Mouse (Mus musculus) c-Kit-negative CD71-positive TER-119-positive erythroid progenitor cells, embryonic 14.5 days (primary cell): ENCODE results near the gene Gm10300.
A peak's percentile ranks its signal among the peaks of the same experiment; 100 is the strongest.

Source experiments
- DNase-seq: peaks from one replicate; pipeline ENCODE4 v3.0.0-alpha.2; 2013; ENCODE audit warnings: low read depth, low spot score

The Gm10300 gene

DNA sequence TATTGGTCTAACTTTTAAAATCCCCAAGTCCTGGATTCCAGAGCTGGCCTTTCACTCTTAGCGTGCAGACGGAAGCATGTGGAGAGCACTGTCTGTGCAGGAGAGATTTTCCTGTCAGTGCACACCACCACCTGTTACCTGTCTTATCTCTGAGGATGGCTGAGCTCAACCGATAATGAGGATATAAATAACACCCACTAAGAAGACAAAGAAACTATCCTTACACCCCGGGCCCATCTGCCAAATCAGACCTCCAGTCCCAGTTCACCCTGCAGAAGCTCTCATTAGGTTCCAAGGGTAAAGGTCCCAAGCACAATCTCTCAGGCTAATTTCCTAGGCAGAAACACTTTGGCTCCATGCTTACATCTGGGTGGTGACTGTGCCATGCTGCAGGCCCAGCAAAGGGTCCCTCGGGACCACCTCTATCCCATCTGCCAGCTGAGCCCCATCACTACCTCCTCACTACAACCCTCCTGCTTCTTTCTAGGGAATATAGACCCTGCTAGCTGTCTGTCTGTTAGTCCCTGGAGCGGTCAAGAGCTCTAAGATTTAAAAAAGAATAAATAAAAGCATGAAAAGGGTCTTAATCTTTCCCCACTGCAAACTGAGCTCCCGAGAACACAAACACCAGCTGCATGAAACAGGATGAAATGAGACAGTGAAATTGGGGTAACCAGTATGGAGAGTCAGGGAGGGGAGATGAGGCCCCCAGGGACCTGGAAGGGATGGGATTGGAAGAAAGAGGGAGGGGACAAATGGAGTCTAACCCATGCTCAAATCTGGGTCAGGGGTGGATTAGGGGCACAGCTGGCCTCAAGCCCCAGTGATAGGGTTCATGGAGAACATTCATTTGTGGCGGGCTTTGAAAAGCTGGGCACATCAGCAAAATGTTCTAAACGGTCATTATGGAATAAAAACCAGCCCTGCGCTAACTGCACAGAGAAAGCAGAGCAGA, 22.9 kb upstream of the Gm10300 start:
- DNase-seq = no peak

GRCm38 (mm10) chr4:132057311-132057710, 17.2 kb upstream of the Gm10300 start:
- no peak for DNase-seq

DNA sequence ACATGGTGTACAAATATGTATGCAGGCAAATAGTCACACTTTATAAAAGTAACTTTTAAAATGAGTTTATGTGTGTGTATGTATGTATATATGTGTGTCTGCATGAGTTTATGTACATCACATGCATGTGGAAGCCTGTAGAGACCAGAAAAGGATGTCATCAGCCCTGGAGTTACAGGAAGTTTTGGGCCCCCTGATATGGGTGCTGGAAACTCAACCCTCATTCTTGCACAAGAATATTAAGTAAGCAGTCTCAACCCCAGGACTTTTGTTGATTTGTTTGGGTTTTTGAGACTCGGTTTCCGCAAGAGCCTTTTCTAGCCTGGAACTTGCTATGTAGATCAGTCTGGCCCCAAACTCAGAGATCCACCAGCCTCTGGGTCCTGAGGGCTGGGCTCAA, 15.0 kb upstream of the Gm10300 start:
- no peak for DNase-seq

GRCm38 (mm10) chr4:132060040-132060832, 14.3 kb upstream of the Gm10300 start:
- DNase-seq = peak; percentile 79

DNA sequence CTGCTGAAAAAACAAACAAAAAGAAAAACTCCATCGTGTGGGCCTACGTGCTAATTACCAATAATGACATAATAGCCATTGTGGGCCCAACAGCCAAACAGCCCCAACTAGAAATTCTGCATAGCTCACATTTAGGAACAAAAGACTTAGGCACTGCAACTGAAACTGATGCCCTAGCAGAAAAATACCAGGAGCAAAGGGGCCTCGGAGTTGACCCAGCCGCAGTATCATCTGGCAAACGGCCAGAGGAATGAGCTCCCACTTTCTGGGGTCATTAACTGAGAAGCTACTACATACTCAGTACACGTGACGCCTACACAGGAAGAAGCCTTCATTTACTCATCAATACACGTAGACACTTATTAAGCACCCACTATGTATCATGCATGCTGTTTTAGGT, 12.2 kb upstream of the Gm10300 start:
- no peak for DNase-seq

GRCm38 (mm10) chr4:132062934-132063884, 11.3 kb upstream of the Gm10300 start:
- DNase-seq = no peak

DNA sequence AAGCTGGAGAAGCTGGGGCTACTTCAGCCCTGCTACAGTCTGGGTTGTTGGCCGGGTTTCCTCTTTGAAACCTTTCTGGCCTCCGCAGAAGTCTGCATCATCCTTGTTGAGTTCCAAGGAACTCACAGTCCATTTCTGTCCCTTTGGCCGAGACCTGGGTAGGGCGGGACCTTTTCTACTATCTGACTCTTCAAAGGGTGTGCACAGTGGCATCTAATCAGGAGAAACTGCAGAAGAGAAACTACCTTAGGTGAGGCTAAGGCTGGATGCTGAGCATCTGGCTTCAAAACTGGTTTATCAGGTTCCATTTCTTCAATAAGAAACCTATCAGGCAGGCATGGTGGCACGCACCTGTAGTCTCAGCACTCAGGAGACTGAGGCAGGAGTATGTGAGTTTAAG, 9.9 kb upstream of the Gm10300 start:
- no peak for DNase-seq

DNA sequence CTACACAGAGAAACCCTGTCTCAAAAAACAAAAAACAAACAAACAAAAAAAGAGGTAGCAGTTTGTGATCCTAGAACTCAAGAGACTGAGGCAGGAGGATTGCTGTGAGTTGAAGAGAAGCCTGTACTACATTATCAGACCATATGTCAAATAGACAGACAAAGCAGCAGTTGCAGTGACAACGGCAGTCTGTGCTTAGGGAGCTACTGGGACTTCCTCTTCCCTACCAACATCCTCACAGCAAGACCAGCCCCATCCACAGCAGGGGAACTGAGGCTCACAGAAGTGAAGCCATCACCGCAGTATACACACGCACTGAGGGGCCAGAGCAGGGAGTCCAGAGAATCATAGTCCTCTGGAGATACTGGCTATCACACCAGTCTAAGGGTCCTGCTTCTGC, 8.9 kb upstream of the Gm10300 start:
- no peak for DNase-seq

DNA sequence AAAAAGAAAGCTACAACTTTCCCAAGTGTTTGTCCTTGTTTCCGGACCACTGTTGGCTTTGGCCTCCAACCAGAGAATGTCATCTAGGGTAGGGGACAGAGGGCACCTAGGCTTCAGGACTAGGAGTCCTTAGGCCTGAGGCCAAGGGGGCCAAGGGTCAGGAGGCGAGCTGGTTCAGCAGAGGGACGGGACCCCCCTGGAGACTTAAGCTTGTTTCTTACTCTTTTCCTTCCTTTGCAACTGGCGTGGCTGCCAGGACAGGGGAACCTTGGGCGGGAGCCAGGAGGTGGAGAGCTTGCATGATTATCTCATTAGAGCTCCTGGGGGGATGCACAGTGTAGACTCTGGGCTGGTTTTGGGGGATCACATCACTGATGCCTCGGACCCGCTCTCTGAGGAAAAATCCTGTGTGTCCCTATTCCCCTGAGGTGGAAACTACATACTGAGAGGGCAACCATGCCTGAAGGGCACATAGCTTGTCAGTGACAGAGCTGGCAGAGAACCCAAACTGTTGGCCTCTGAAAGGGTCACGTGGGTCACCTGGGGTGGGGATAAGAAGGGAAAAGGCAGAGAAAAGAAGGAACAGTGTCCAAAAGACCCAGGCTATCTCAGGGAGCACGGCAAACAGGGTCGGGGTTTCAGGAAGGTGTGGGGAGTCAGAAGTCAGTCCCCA, 8.3 kb upstream of the Gm10300 start:
- DNase-seq = no peak

DNA sequence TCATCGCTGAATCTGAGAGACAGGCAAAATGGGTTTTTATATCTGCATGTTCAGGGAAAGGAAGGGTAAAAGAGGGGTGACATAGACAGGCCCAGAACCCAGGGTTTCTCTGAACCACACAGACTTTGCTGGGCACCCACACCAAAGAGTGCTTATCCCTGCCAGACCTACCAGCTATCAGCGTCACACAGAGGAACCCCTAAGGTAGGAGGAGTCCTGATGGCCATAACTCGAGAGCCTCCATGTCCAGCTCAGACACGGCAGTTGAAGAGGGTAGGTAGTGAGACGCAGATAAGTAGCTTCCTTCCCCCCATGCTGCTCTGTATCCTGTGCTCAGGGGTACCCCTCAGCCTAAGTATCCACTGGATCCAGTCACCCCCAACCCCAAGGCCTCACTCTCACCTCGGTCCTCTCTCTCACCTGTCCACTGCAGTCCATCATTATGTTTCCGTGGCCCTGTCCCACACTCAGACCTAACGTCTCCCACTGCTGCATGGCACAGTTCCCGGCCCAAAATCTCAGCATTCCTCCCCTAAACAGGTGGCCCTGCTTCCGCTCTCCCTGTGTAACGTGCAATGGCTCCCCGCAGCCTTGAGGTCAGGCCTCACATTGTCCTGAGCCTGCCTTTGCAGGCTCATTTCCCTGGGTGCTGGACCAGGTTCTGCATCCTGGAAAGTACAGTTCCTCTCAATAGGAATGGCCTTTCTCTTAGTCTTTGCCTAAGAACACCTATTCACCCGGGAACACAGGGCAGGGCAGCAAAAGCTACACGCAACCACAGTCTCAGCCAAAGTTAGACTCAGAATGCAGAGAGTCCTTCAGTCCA, 7.2 kb upstream of the Gm10300 start:
- no peak for DNase-seq

DNA sequence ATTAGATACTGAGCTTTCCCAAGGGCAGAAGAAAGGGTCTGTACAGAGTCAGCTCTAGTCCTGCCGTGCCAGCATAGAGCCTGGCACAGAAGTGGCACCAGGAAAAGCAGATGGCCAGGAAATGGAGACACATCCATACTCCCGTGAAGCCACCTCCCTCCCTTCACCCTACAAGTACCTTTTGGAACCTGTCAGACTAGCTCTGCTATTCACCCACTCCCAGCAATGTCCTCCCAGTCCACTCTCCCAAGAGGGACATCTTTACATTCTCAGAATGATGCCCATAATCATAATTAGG, 6.6 kb upstream of the Gm10300 start:
- DNase-seq = no peak

DNA sequence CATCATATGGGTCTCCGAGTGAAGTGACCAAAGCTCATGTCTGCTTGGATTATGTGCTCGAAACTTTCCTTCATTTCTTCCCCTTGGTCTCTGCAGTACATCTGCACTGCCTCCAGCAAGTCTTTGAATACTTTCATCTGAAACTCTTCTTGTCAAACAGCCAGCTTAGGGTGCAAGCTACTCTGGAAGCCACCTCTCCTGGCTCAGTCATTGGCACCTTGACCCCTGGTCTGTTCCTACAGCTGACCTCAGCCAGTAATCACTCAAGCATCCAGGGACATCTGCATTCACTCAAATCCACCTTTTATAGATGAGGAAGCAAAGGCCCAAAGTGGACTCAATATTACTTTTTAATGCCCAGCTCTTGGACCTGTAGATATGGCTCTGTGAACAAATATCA, 2.8 kb upstream of the Gm10300 start:
- DNase-seq = no peak

GRCm38 (mm10) chr4:132072156-132072555, 2.3 kb upstream of the Gm10300 start:
- DNase-seq = no peak

DNA sequence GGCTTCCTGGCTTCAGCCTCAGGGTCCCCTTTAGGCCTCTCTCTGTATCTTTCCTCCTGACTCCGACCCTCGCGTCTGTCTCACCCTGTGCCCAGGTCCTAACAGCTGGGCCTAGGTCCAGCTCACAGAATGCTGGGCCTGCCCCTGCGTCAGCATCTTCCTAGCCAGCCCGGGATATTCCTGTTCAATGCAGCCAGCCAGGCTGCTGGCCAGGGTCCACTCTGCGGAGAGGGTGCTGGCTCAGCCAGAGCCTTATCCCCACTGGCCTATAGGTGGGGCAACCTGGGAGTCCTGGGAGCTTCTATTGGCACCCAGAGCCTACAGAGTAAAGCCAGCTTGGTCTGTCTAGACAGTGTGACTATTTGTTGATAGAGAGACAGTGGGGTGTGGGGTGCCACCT, 1.6 kb upstream of the Gm10300 start:
- no peak for DNase-seq

DNA sequence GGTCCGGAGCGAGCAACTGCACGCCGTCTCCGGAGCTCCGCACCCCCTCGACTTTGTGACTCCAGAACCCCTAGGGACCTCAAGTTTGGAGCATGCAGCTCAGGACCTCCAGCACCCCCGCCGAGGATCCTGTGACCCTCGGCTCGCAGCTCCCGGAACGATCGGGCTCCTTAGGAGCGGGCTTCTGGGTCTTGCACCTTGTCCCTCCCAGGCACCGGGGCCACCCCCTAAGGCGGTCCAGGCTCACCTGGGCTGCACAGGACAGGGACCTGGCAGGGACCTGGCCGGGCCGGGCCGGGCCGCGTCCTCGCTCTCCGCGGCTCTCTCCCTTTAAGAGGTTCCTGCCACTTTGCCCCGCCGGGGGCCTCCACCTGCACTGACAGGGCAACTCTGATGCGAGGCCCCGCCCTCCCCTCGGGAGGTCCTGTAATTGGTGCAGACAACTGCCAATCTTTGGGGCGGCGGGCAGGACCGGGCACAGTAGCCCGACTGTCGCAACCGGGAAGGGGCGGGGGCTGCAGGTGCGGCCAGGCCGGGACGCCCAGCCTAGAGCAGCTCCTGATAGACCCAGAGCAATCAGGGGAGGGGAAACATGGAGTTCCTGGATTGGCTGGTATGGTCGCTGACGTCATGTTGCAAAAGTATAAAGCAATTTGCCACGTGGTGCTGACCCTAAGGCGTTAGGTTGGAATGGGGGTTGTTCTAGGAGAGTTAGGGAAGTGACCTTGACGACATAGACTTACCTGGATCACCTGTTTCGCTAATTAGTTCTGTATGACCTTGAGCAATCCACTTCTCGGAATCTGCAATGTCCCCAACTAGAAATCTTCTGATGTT, 654 bp downstream of the Gm10300 start, which contains the start of gene Epb41:
Epb41 (minus strand) TSS at position 389 of the 837 bp plus-strand sequence.
- peak; percentile 99 for DNase-seq

GRCm38 (mm10) chr4:132075796-132076195, 1.3 kb downstream of the Gm10300 start:
- DNase-seq = no peak

DNA sequence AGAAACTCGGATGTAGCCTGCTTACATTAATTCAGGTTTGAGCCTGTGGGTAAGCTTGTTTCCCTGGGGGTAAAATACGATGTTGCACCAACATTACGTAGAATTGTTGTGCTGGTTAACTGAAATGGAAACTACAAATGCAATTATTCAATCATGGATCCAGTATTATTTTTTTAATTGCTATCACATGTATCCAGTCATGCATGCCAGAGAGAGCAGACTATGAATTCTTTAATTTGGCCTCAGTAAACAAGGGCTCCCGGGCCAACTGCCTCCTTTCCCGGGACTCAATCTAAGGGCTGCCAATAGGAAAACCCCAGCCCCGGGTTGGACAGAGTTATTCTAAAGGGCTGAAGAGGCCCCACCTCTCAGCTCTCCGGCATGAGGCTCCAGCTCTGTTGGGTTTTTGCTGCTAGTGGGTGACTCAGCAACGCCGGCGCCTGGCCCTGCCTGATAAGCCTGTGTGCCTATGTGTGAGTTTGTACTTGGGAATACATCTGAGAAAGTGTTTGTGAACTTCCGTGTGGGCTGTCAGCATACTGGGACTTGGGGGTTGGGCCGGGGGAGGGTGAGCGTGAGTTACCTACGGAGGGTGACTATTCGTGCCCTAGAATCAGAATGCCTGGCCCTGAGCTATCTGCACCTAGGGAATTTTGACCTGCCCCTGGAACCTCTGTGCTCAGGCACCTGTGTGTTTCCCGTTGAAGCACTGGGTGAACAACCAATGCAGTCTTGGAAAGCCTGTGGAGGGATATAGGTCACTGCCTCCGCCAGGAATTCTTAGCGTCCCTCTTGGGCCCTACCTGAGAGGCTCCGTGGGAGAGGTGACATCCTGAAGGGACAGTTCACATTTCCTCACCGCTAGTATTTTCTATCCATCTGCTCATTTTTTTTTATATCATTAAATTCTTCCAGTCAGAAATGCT, 2.2 kb downstream of the Gm10300 start:
- peak; percentile 96 for DNase-seq

DNA sequence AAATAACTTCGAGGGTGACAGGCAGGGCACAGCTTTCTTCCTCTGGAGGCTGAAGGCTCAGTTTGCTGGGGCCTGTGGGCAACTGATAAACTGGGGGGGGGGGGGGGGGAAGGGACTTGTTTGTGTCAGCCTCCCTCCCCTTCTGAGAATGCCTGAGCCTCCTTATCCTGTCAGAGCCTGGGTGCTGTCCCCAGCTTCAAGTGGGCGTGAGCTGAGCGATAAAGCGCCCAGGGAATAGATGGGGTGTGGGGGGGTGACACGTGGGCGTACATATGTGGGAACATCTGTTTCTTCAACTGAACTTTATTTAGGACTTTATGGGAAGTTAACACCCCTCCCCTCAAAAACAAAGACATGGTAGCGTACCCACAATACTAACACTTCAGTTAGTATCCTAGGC, 2.9 kb downstream of the Gm10300 start:
- peak; percentile 90 for DNase-seq
